Mouse (Mus musculus): ENCODE measurements around the gene Nolc1. TPM values are rescaled to one million over a fixed set of nuclear protein-coding genes. Genes with fewer than 3 reads are reported as not detected.
"Not testable (repeated sequence)": the region's sequence is repeated elsewhere in the genome, so short reads cannot be mapped to it uniquely, and the experiment has no call there.

The Nolc1 gene
- polyA plus RNA-seq, 1 experiment from 2014 or later = 147 TPM

DNA sequence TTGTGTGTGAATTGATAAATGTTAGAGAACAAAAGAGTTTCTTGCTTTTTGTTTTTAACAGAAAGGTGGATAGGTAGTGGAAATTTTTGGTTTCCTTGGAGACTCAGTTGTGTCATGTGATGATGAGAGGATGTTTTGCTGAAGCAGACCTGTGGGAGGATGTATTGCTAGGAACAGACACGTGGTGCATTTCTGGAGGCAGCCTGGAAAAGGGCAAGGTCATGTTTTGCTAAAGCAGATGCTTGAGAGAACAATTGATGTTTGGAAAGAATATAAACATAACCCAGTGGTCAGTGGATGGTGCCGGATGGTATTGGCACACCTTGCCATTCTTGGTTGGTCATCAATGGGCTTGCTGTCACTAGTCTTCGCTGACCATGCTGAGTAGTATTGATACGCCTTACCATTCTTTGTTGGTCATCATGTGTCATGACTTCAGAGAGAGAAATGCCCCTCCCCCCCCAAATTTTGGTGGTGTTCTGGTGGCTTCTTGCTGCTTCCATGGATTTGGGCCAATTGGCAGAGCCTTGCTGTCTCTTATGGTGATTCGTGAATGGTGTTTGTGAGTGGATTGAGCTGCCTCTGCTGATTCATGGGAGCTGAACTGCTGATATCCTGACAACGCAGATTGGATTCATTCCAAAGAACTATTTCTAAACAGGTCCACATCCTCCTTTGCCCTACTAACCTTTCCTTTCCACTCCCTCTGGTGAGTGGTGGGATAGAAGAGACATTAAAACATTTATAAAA, 27.9 kb downstream of the Nolc1 start:
- Histone ChIP-seq H3K4me3 (no peak overlapping the region), H3K4me2 (no peak overlapping the region), H3K27ac (no peak overlapping the region), H3K9ac (no peak overlapping the region), H3K4me1 (no peaks in the 10 kb centered on the region), H3K27me3 (replicated peaks) (no peaks in the 10 kb centered on the region), H3K36me3 (no peaks in the 10 kb centered on the region), H3K9me3 (replicated peaks) (no peaks in the 10 kb centered on the region)
- no peak for ATAC-seq
- 78% methylated on average over 6 of the region's 6 CpGs for WGBS (ENCODE audit: insufficient replicate concordance)

- Histone ChIP-seq H3K9me3 (replicated peaks) (no peaks in the 10 kb centered on the region), H3K27me3 (replicated peaks) (no peaks in the 10 kb centered on the region), H3K4me1 (no peaks in the 10 kb centered on the region), H3K36me3 (no peaks in the 10 kb centered on the region), H3K9ac (no peak overlapping the region), H3K27ac (no peak overlapping the region), H3K4me3 (no peak overlapping the region), H3K4me2 (no peak overlapping the region)
- no peak for ATAC-seq
- WGBS (ENCODE audit: insufficient replicate concordance) = 63% methylated on average over 2 of the region's 2 CpGs
These were observed 28.5 kb downstream of the Nolc1 start for GRCm38 (mm10) chr19:46104187-46104557.

DNA sequence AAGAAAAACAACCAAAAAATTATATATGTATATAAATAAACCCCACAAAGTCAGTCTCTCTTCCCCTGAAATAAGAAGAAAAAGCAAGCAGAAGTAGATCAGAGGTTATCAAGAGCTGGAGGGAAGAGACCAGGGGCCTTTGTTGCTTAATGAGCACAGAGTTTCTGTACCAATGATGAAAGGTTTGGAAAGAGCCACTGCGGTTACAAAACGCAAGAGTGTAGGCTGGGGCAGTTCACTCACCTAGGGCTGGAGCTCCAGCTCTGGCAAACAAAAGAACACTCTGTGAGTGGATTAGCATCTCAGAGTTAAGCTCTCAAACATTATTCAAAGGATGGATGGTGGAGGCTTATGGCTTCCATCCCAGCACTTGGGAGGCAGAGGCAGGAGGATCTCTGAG, 34.6 kb downstream of the Nolc1 start:
- no peaks in the 10 kb centered on the region for H3K27me3 ChIP-seq (replicated peaks)
- no peak overlapping the region for H3K4me3 ChIP-seq
- no peaks in the 10 kb centered on the region for H3K9me3 ChIP-seq (replicated peaks)
- H3K9ac ChIP-seq = no peak overlapping the region
- H3K36me3 ChIP-seq = no peaks in the 10 kb centered on the region
- ATAC-seq = no peak
- 66% methylated on average over 2 of the region's 2 CpGs for WGBS (ENCODE audit: insufficient replicate concordance)
- no peak overlapping the region for H3K27ac ChIP-seq
- H3K4me1 ChIP-seq = peaks cover 5% of the 10 kb centered on the region; the same call in 1 of the 2 replicates
- no peak overlapping the region for H3K4me2 ChIP-seq

DNA sequence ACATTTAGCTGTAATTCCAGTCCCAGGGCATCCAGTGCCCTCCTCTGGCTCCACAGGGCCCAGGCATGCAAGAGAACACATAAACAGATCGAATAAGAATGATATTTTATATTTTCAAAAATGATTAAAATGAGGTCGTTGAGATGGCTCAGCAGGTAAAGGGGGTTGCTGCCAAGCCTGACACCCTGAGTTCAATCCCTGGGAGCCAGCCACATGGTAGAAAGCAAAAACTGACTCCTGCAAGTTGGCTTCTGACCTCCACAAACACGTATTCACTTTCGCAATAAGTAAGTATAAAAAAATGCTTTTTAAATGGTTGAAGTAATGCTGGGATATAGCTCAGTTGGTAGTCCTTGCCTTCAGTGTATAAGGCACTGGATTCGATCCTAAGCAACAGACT, 35.1 kb downstream of the Nolc1 start:
- H3K4me3 ChIP-seq = no peak overlapping the region
- H3K36me3 ChIP-seq = no peaks in the 10 kb centered on the region
- H3K27ac ChIP-seq = no peak overlapping the region
- H3K4me2 ChIP-seq = no peak overlapping the region
- peaks cover 5% of the 10 kb centered on the region; the same call in 1 of the 2 replicates for H3K4me1 ChIP-seq
- H3K9ac ChIP-seq = no peak overlapping the region
- H3K9me3 ChIP-seq (replicated peaks) = no peaks in the 10 kb centered on the region
- ATAC-seq = no peak
- 67% methylated on average over 5 of the region's 5 CpGs for WGBS (ENCODE audit: insufficient replicate concordance)
- no peaks in the 10 kb centered on the region for H3K27me3 ChIP-seq (replicated peaks)

DNA sequence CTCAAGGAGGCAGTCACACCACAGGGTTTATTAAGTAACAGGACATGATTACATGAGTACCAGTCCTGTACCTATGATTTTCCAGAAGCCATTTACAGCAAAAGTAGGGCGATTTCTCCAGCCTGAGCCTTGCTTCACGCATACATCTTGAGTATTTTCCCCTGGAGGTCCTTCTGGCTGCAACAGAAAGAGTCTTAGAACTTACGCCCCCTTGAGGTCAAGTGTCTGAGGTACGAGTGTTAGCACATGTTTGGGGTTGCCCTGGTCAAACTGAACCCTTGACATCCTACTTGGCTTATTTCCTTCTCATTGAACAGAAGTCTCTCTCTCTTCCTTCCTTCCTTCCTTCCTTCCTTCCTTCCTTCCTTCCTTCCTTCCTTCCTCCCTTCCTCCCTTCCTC, 39.0 kb downstream of the Nolc1 start:
- Histone ChIP-seq H3K9me3 (replicated peaks) (no peaks in the 10 kb centered on the region), H3K4me3 (no peak overlapping the region), H3K27me3 (replicated peaks) (no peaks in the 10 kb centered on the region; the same call in 1 of the 2 replicates), H3K27ac (no peak overlapping the region), H3K4me1 (peaks cover 12% of the 10 kb centered on the region), H3K9ac (no peak overlapping the region), H3K4me2 (no peak overlapping the region), H3K36me3 (no peaks in the 10 kb centered on the region)
- WGBS (ENCODE audit: insufficient replicate concordance) = 47% methylated on average over 4 of the region's 4 CpGs
- ATAC-seq = no peak

DNA sequence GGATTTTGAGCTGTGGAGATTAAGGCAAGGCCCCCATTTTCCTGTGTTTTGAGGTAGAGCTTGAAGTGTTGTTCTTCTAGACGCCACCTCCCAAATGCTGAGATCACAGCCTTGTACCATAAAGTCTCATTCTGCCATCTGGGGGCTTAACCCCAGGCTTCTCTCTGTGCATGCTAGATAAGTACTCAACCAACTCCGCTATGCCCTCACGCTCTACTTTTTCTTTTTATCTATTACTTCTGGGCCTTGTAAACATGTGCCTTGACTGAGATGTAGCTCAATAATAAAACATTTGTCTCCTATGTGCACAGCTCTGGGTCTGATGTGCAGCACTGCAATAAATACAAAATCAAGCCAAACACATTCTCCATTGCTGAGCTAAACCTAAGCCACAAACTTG, 43.8 kb downstream of the Nolc1 start:
- Histone ChIP-seq H3K36me3 (no peaks in the 10 kb centered on the region), H3K4me2 (0 out of 2 replicates have a peak overlapping the region, but pooled peaks have one; percentile 4), H3K4me3 (no peak overlapping the region), H3K9me3 (replicated peaks) (no peaks in the 10 kb centered on the region), H3K27ac (peak overlapping the region; percentile 45; the same call in 1 of the 2 replicates), H3K9ac (no peak overlapping the region), H3K27me3 (replicated peaks) (peaks cover 4% of the 10 kb centered on the region; the same call in 1 of the 2 replicates), H3K4me1 (peaks cover 11% of the 10 kb centered on the region)
- WGBS (ENCODE audit: insufficient replicate concordance) = 29% methylated on average over 3 of the region's 3 CpGs
- ATAC-seq = peak; percentile 86

GRCm38 (mm10) chr19:46120872-46121271, 45.2 kb downstream of the Nolc1 start:
- H3K27ac ChIP-seq = no peak overlapping the region
- peaks cover 13% of the 10 kb centered on the region; the same call in 1 of the 2 replicates for H3K27me3 ChIP-seq (replicated peaks)
- H3K9me3 ChIP-seq (replicated peaks) = no peaks in the 10 kb centered on the region
- no peak overlapping the region for H3K4me2 ChIP-seq
- H3K4me1 ChIP-seq = peaks cover 11% of the 10 kb centered on the region
- H3K9ac ChIP-seq = no peak overlapping the region
- H3K4me3 ChIP-seq = no peak overlapping the region
- WGBS (ENCODE audit: insufficient replicate concordance) = 51% methylated on average over 6 of the region's 6 CpGs
- ATAC-seq = no peak
- no peaks in the 10 kb centered on the region for H3K36me3 ChIP-seq

DNA sequence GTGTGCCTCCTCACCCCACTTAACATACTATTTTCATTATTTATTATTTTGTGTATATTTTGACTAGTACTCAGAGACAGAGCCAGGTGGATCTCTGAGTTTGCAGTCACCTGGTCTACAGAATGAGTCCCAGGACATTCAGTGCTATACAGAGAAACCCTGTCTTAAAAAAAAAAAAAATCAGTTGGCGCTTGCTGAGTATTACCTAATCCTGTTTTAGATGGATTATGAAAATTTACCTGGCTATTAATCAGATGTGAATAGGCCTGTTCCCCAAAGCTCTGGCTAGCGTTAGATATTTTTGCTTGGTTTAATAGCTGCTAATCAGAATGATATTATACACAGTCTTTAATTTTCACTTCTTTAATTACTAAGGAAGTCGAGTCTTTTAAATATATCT, 48.2 kb downstream of the Nolc1 start:
- H3K4me3 ChIP-seq = no peak overlapping the region
- H3K27me3 ChIP-seq (replicated peaks) = peaks cover 36% of the 10 kb centered on the region
- no peak overlapping the region for H3K27ac ChIP-seq
- no peak overlapping the region for H3K4me2 ChIP-seq
- no peaks in the 10 kb centered on the region for H3K36me3 ChIP-seq
- no peak overlapping the region for H3K9ac ChIP-seq
- ATAC-seq = no peak
- H3K4me1 ChIP-seq = peaks cover 11% of the 10 kb centered on the region
- WGBS (ENCODE audit: insufficient replicate concordance) = 67% methylated on average over 3 of the region's 3 CpGs
- no peaks in the 10 kb centered on the region for H3K9me3 ChIP-seq (replicated peaks)

GRCm38 (mm10) chr19:46124651-46125050, 49.0 kb downstream of the Nolc1 start:
- Histone ChIP-seq H3K27me3 (replicated peaks) (peaks cover 38% of the 10 kb centered on the region), H3K9me3 (replicated peaks) (no peaks in the 10 kb centered on the region), H3K4me1 (peaks cover 4% of the 10 kb centered on the region), H3K27ac (no peak overlapping the region), H3K4me2 (no peak overlapping the region), H3K36me3 (no peaks in the 10 kb centered on the region), H3K9ac (no peak overlapping the region), H3K4me3 (no peak overlapping the region)
- ATAC-seq = no peak

GRCm38 (mm10) chr19:46126301-46126700, 50.6 kb downstream of the Nolc1 start:
- Histone ChIP-seq H3K9ac (no peak overlapping the region), H3K27me3 (replicated peaks) (peaks cover 54% of the 10 kb centered on the region), H3K9me3 (replicated peaks) (no peaks in the 10 kb centered on the region), H3K27ac (no peak overlapping the region), H3K4me3 (no peak overlapping the region), H3K4me1 (no peaks in the 10 kb centered on the region), H3K36me3 (no peaks in the 10 kb centered on the region), H3K4me2 (no peak overlapping the region)
- 62% methylated on average over 4 of the region's 4 CpGs for WGBS (ENCODE audit: insufficient replicate concordance)
- no peak for ATAC-seq

DNA sequence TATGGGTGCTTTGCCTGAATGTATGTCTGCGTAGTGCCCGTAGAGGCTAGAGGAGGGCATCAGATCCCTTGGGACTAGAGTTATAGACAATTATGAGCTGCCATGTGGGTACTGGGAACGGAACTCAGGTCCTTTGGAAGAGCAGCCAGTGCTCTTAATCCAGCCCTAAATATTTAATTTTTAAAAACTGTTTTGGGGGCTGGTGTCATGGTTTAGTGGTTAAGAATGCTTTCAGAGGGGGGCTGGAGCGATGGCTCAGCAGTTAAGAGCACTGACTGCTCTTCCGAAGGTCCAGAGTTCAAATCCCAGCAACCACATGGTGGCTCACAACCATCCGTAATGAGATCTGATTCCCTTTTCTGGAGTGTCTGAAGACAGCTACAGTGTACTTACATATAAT, 54.1 kb downstream of the Nolc1 start:
- not testable (repeated sequence) for H3K4me1 ChIP-seq; H3K27ac ChIP-seq; H3K9me3 ChIP-seq (replicated peaks); H3K4me3 ChIP-seq; H3K9ac ChIP-seq; H3K4me2 ChIP-seq; H3K36me3 ChIP-seq; ATAC-seq
- WGBS (ENCODE audit: insufficient replicate concordance) = 57% methylated on average over 6 of the region's 6 CpGs
- H3K27me3 ChIP-seq (replicated peaks) = peaks cover 81% of the 10 kb centered on the region

DNA sequence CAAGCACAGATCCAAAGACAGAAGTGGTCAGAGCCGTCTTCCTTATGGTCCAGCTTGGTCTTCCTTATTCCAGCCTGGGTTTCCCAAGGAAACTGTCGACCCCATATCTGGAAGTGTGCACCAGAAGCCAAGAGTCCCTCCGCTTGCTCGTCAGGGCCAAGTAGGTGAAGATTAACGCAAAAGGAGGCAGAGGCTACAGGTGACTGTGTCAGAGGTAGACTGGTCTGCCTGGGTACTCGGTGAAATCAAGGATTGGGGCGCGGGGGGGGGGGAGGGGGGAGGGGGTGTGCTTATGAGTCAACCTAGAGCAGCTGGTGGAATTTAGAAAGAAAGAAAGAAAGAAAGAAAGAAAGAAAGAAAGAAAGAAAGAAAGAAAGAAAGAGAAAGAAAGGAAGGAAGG, 55.6 kb downstream of the Nolc1 start:
- Histone ChIP-seq H3K4me3 (peak overlapping the region; percentile 18), H3K27me3 (replicated peaks) (peaks cover 87% of the 10 kb centered on the region)
- no peak for ATAC-seq

More for the DNA sequence above, 55.6 kb downstream of the Nolc1 start:
- no peaks in the 10 kb centered on the region for H3K36me3 ChIP-seq
- no peaks in the 10 kb centered on the region for H3K9me3 ChIP-seq (replicated peaks)
- no peak overlapping the region for H3K27ac ChIP-seq
- peaks cover 19% of the 10 kb centered on the region for H3K4me1 ChIP-seq
- no peak overlapping the region for H3K9ac ChIP-seq
- peak overlapping the region; percentile 56 for H3K4me2 ChIP-seq
- 16% methylated on average over 6 of the region's 8 CpGs for WGBS (ENCODE audit: insufficient replicate concordance)

Data from liver, embryonic 12.5 days (tissue).